Comparison of ENCODE assay signal across 22 mouse cellular contexts in genomic region chr2:91980830-91981229, GRCm38 (mm10). TPM values are rescaled to one million over a fixed set of nuclear protein-coding genes. Genes with fewer than 3 reads are reported as not detected.
DNase-seq lines count a peak whose midpoint lies in the region; ATAC-seq and TF ChIP-seq lines count a peak whose summit lies in the region.
"Had no signal": no experiment of that assay in that cellular context is flagged by ENCODE, and none has a peak within 500 bp of the region (broad histone marks: within the 10 kb centered on the region; RNA-seq: fewer than 3 reads in every experiment).

No protein-coding gene starts in this region.

- H3ac ChIP-seq in myocyte (ENCODE audit: control insufficient read depth, insufficient read length): no peak overlapping the region

- peak overlapping the region; percentile 50; the same call in 1 of the 2 replicates for H3K27ac ChIP-seq in hindbrain, embryonic 10.5 days
- no peak overlapping the region for H3K27ac ChIP-seq in hindbrain, embryonic 14.5 days
- peak overlapping the region; percentile 20; the same call in 1 of the 2 replicates for H3K27ac ChIP-seq in ES-E14 (ENCODE audit: insufficient read depth, low read depth, low read length, poor library complexity, severe bottlenecking)
- H3K27ac ChIP-seq: embryonic facial prominence, embryonic 15.5 days; forebrain, embryonic 15.5 days had no signal

- no peak overlapping the region for H3K9ac ChIP-seq in hindbrain, embryonic 14.5 days
- no peak overlapping the region for H3K9ac ChIP-seq in ES-E14 (ENCODE audit: insufficient read depth, low read depth, low read length, poor library complexity, severe bottlenecking)
- H3K9ac ChIP-seq: embryonic facial prominence, embryonic 15.5 days; forebrain, embryonic 15.5 days had no signal

- TF ChIP-seq POLR2A in myocyte (IDR thresholded peaks at IDR 0.05; ENCODE audit: insufficient read length, low read depth): no peak

- no peaks in the 10 kb centered on the region for H3K36me3 ChIP-seq in hindbrain, embryonic 10.5 days
- no peaks in the 10 kb centered on the region for H3K36me3 ChIP-seq in hindbrain, embryonic 14.5 days (replicated peaks; ENCODE audit: control insufficient read depth, insufficient read depth)
- peaks cover 8% of the 10 kb centered on the region; the same call in 1 of the 2 replicates for H3K36me3 ChIP-seq in ES-E14 (ENCODE audit: control insufficient read depth, insufficient read depth, low read length, poor library complexity, severe bottlenecking)
- peaks cover 17% of the 10 kb centered on the region for H3K36me3 ChIP-seq in myocyte (ENCODE audit: control insufficient read depth, insufficient read depth)
- H3K36me3 ChIP-seq: forebrain, embryonic 15.5 days had no signal

- no peak overlapping the region for H3K4me3 ChIP-seq in hindbrain, embryonic 10.5 days
- no peak overlapping the region for H3K4me3 ChIP-seq in hindbrain, embryonic 14.5 days (replicated peaks; ENCODE audit: low read length)
- H3K4me3 ChIP-seq in ES-E14 (ENCODE audit: insufficient read depth in 1 of 2, low read depth in 1 of 2, low read length in 2 of 2, poor library complexity in 1 of 2, severe bottlenecking in 1 of 2): no peak overlapping the region
- no peak overlapping the region for H3K4me3 ChIP-seq in myocyte
- H3K4me3 ChIP-seq: embryonic facial prominence, embryonic 15.5 days; erythroblast, embryonic 14.5 days; forebrain, embryonic 15.5 days had no signal

- no peak for ATAC-seq in hindbrain, embryonic 14.5 days (ENCODE audit: low FRiP score)
- ATAC-seq: forebrain, embryonic 15.5 days; hindbrain, embryonic 16.5 days; inflammation-experienced regulatory T-cells, adult 6 months; intestine, postnatal 0 days had no signal

- H3K79me2 ChIP-seq in myocyte (ENCODE audit: control insufficient read depth, insufficient read depth): no peaks in the 10 kb centered on the region

- in situ Hi-C loops in ES-E14 (cut with MboI; ENCODE audit: low sequenced_read_pairs in 2 of 2, unreplicated experiment in 2 of 2): loop anchor here in 1 of 2 experiments (25.0 kb wide), 1 partner anchor 356 kb away; no protein-coding TSS in a partner anchor

- WGBS in hindbrain, embryonic 10.5 days: 31% methylated on average over 5 of the region's 5 CpGs
- WGBS in hindbrain, embryonic 14.5 days: 26% methylated on average over 5 of the region's 5 CpGs

- H3K9me3 ChIP-seq in hindbrain, embryonic 10.5 days: no peaks in the 10 kb centered on the region
- H3K9me3 ChIP-seq in hindbrain, embryonic 14.5 days (ENCODE audit: control insufficient read depth, low read length): no peaks in the 10 kb centered on the region
- H3K9me3 ChIP-seq in ES-E14 (ENCODE audit: control insufficient read depth, insufficient read depth, low read depth, low read length): no peaks in the 10 kb centered on the region
- H3K9me3 ChIP-seq: embryonic facial prominence, embryonic 15.5 days; forebrain, embryonic 15.5 days had no signal

- DNase-seq in embryo, embryonic 10.5 days (ENCODE audit: low spot score): peak; percentile 68
- no peak for DNase-seq in embryo, embryonic 11 days
- DNase-seq in hindbrain, embryonic 10.5 days (ENCODE audit: low spot score): no peak
- no peak for DNase-seq in hindbrain, embryonic 14.5 days (ENCODE audit: low spot score)
- DNase-seq in ES-E14 (ENCODE audit: low read depth, low spot score): no peak
- DNase-seq in kidney, adult 9 months: no peak
- DNase-seq: adrenal gland, adult 8-10 months; adrenal gland, postnatal 36 days; cerebellum, adult 2 months; cerebellum, postnatal 10 days; gastrocnemius, postnatal 10 days had no signal

- no peak overlapping the region for H3K4me2 ChIP-seq in hindbrain, embryonic 14.5 days (replicated peaks)
- no peak overlapping the region for H3K4me2 ChIP-seq in myocyte (ENCODE audit: low read depth)
- H3K4me2 ChIP-seq: embryonic facial prominence, embryonic 15.5 days; forebrain, embryonic 15.5 days; heart, embryonic 11.5 days had no signal

- H3K4me1 ChIP-seq in hindbrain, embryonic 10.5 days (replicated peaks): peaks cover 71% of the 10 kb centered on the region
- peaks cover 15% of the 10 kb centered on the region for H3K4me1 ChIP-seq in hindbrain, embryonic 14.5 days (replicated peaks; ENCODE audit: control insufficient read depth, insufficient read depth, low read length)
- peaks cover 5 to 26% of the 10 kb centered on the region in 2 experiments; a peak in 3 of 4 replicates for H3K4me1 ChIP-seq in ES-E14 (ENCODE audit: control insufficient read depth in 2 of 2, insufficient read depth in 2 of 2, low read length in 2 of 2, poor library complexity in 1 of 2)

- H3K27me3 ChIP-seq in hindbrain, embryonic 10.5 days (ENCODE audit: insufficient read depth, poor library complexity, severe bottlenecking): peaks cover 63% of the 10 kb centered on the region
- peaks cover 16% of the 10 kb centered on the region for H3K27me3 ChIP-seq in hindbrain, embryonic 14.5 days (ENCODE audit: control insufficient read depth, insufficient read depth, low read length)
- peaks cover 16% of the 10 kb centered on the region for H3K27me3 ChIP-seq in myocyte (ENCODE audit: control insufficient read depth, insufficient read depth, insufficient read length)

TF ChIP-seq in ES-E14, 5 proteins besides CTCF, POLR2A, EP300 and RAD21:
- no peak for TF ChIP-seq ZNF384 (IDR thresholded peaks at IDR 0.05; ENCODE audit: low read depth, low read length)
- no peak for TF ChIP-seq ZC3H11A (IDR thresholded peaks at IDR 0.05; ENCODE audit: borderline replicate concordance, low read depth, low read length)
- TF ChIP-seq HCFC1 (IDR thresholded peaks at IDR 0.05; ENCODE audit: borderline replicate concordance, insufficient read depth, low read length): no peak
- TF ChIP-seq CHD2 (IDR thresholded peaks at IDR 0.05; ENCODE audit: low read depth, low read length): no peak
- no peak for TF ChIP-seq MAFK (IDR thresholded peaks at IDR 0.05; ENCODE audit: insufficient read depth, low read depth, low read length)

TF ChIP-seq in myocyte, 11 proteins besides CTCF, POLR2A, EP300 and RAD21:
- TF ChIP-seq TCF12 (IDR thresholded peaks at IDR 0.05; ENCODE audit: insufficient read depth, poor library complexity, severe bottlenecking) (no peak), MYOG (IDR thresholded peaks at IDR 0.05; ENCODE audit: control insufficient read depth in 1 of 3, insufficient read depth in 1 of 3, insufficient read length in 2 of 3, low read depth in 2 of 3) (peak in 1 of 3 experiments; percentile 6), POLR2AphosphoS2 (IDR thresholded peaks at IDR 0.05; ENCODE audit: insufficient read length, low read depth) (peak; percentile 35)

RNA-seq across cellular contexts. Expression of gene Dgkz, which starts 5.2 kb away (rescaled TPM):
- polyA plus RNA-seq in hindbrain, embryonic 10.5 days (2016; fragmentation: Nextera tagmentation; extraction: Ambion mirVana): 36.3 and 39.4 TPM in 2 replicates
- 39.0 and 42.6 TPM in 2 replicates for polyA plus RNA-seq in hindbrain, embryonic 14.5 days (2014; fragmentation: Nextera tagmentation; extraction: Ambion mirVana)
- 47.0 and 59.0 TPM in 2 replicates for total RNA-seq in ES-E14 (2012; rRNA removed)
- polyA plus RNA-seq in myocyte (2012; fragmentation: generic; extraction: Trizol): 68.4 TPM

RNA-seq across cellular contexts. Expression of gene Gm9821, which starts 35.3 kb away (rescaled TPM):
- polyA plus RNA-seq in hindbrain, embryonic 10.5 days (2016; fragmentation: Nextera tagmentation; extraction: Ambion mirVana): 0.18 and 0.25 TPM in 2 replicates
- 0.39 TPM in 1 of 2 replicates, not detected in the other for polyA plus RNA-seq in hindbrain, embryonic 14.5 days (2014; fragmentation: Nextera tagmentation; extraction: Ambion mirVana)
- total RNA-seq in ES-E14 (2012; rRNA removed): 0.18 and 0.79 TPM in 2 replicates
- polyA plus RNA-seq in myocyte (2012; fragmentation: generic; extraction: Trizol): 4.7 TPM
- total RNA-seq: adrenal gland, adult 8-10 months; adrenal gland, postnatal 36 days; gastrocnemius, postnatal 10 days; heart, postnatal 25 days had no signal
- polyA plus RNA-seq: cerebellum, adult 2 months; embryonic facial prominence, embryonic 11.5 days; erythroblast, embryonic 14.5 days had no signal

RNA-seq across cellular contexts. Expression of gene Creb3l1, which starts 43.5 kb away (rescaled TPM):
- polyA plus RNA-seq in hindbrain, embryonic 10.5 days (2016; fragmentation: Nextera tagmentation; extraction: Ambion mirVana): 1.00 and 1.9 TPM in 2 replicates
- polyA plus RNA-seq in hindbrain, embryonic 14.5 days (2014; fragmentation: Nextera tagmentation; extraction: Ambion mirVana): 3.5 and 3.6 TPM in 2 replicates
- 4.4 and 5.4 TPM in 2 replicates for total RNA-seq in ES-E14 (2012; rRNA removed)
- 97.3 TPM for polyA plus RNA-seq in myocyte (2012; fragmentation: generic; extraction: Trizol)

RNA-seq across cellular contexts. Expression of gene Mdk, which starts 48.7 kb away (rescaled TPM):
- polyA plus RNA-seq in hindbrain, embryonic 10.5 days (2016; fragmentation: Nextera tagmentation; extraction: Ambion mirVana): 1,375 and 1,717 TPM in 2 replicates
- 154 and 171 TPM in 2 replicates for polyA plus RNA-seq in hindbrain, embryonic 14.5 days (2014; fragmentation: Nextera tagmentation; extraction: Ambion mirVana)
- total RNA-seq in ES-E14 (2012; rRNA removed): 345 and 362 TPM in 2 replicates
- 0.29 TPM for polyA plus RNA-seq in myocyte (2012; fragmentation: generic; extraction: Trizol)

RNA-seq across cellular contexts. Expression of gene Chrm4, which starts 53.8 kb away (rescaled TPM):
- polyA plus RNA-seq in hindbrain, embryonic 10.5 days (2016; fragmentation: Nextera tagmentation; extraction: Ambion mirVana): 0.48 and 0.95 TPM in 2 replicates
- polyA plus RNA-seq in hindbrain, embryonic 14.5 days (2014; fragmentation: Nextera tagmentation; extraction: Ambion mirVana): 0.52 and 0.67 TPM in 2 replicates
- total RNA-seq in ES-E14 (2012; rRNA removed): 5.6 and 9.5 TPM in 2 replicates
- 0.64 TPM for polyA plus RNA-seq in myocyte (2012; fragmentation: generic; extraction: Trizol)
- total RNA-seq: heart, postnatal 25 days had no signal
- polyA plus RNA-seq: heart, embryonic 11.5 days; heart, embryonic 16.5 days had no signal

Comparison
In these comparisons a context has a peak if more than half of its experiments do, and no peak if none do; other contexts are left out.
1. RNA of gene Creb3l1, which starts 43.5 kb away (polyA plus RNA-seq): 97.3 TPM in myocyte (single experiment); 3.5 to 3.6 TPM in hindbrain, embryonic 14.5 days and 1.00 to 1.9 TPM in hindbrain, embryonic 10.5 days; every median in the first group is over 10 times any median in the second.